Mouse (Mus musculus): ENCODE results near the gene Hmg20b. TPM values are rescaled to one million over a fixed set of nuclear protein-coding genes. Genes with fewer than 3 reads are reported as not detected.
A peak's percentile ranks its signal among the peaks of the same experiment; 100 is the strongest.

Gene Hmg20b
- polyA plus RNA-seq, 1 experiment from 2014 or later: 98.6 TPM

DNA sequence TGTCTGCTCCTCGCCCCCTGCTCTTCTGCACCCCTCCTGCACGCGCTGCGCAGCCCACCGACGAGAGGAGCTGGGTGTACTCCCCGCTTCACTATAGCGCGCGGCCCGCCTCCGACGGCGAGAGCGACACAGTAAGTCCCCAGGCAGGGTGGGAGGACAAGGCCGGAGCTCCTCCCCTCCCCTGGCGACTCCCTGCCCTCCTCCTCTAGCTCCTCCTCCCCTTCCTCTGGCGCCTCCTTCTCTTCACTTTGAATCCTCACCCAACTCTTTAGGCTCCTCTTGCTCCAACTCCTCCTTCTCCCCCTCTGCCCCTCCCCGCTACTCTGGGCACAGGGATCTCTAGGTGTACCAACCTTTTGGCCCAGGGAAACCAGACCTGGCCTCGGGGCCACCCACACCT is 33.0 kb downstream of the Hmg20b start:
- Histone ChIP-seq H3K4me2 (replicated peaks; ENCODE audit: low read depth, low read length) (peak overlapping the region; percentile 50), H3K9me3 (ENCODE audit: control insufficient read depth, low read depth, low read length) (no peaks in the 10 kb centered on the region), H3K4me3 (ENCODE audit: low read depth, low read length) (peak overlapping the region; percentile 11; the same call in 1 of the 2 replicates), H3K4me1 (ENCODE audit: control insufficient read depth, insufficient read depth, low read length) (peaks cover 29% of the 10 kb centered on the region), H3K27me3 (ENCODE audit: control insufficient read depth, insufficient read depth, low read length) (no peaks in the 10 kb centered on the region), H3K36me3 (ENCODE audit: control insufficient read depth, insufficient read depth, low read length) (peaks cover 48% of the 10 kb centered on the region), H3K27ac (ENCODE audit: low read length) (peak overlapping the region; percentile 33; the same call in 1 of the 2 replicates), H3K9ac (replicated peaks; ENCODE audit: low read depth, low read length) (peak overlapping the region; percentile 15; the same call in 1 of the 2 replicates)
- ATAC-seq (ENCODE audit: insufficient number of reproducible peaks, insufficient read depth, low FRiP score, low read depth): no peak
- WGBS: 19% methylated on average over 20 of the region's 20 CpGs

DNA sequence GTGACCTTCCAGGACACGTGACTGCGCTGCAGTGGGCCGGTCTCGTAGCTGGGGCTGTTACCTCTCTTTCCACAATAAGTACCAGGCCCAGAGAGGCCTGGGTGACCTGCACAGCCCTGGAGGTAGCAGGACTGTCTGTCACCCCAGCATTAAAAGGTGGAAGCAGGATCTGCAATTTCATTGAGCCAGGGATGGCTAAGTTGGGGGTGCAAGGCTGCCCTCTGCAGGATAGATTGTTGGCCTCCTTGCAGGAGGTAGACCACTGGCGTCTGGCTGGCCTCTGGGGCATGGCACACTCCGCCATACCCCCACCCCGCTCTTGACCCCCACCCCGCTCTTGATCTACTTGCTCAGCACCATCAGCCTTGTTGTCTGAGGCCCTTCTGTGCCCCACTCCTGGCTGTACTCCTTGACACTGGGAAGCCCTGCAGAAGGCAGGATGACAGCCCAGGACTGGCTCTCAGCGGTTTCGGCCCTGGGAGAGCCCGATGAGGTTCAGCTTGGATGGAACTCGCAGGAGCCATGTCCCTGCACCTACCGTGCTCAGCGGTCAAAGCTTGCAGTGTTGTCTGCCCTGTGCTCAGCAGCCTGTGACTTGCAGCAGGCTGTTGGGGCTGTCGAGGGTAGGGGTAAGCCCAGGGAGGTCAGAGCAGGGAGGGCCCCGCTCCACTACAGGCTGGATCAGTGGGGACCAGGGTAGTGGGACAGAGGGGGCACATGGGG is 33.8 kb downstream of the Hmg20b start:
- Histone ChIP-seq H3K27me3 (ENCODE audit: control insufficient read depth, insufficient read depth, low read length) (no peaks in the 10 kb centered on the region), H3K4me1 (ENCODE audit: control insufficient read depth, insufficient read depth, low read length) (peaks cover 24% of the 10 kb centered on the region), H3K36me3 (ENCODE audit: control insufficient read depth, insufficient read depth, low read length) (peaks cover 53% of the 10 kb centered on the region), H3K9ac (replicated peaks; ENCODE audit: low read depth, low read length) (peak overlapping the region; percentile 15; the same call in 1 of the 2 replicates), H3K27ac (ENCODE audit: low read length) (peak overlapping the region; percentile 33; the same call in 1 of the 2 replicates), H3K4me3 (ENCODE audit: low read depth, low read length) (peak overlapping the region; percentile 11; the same call in 1 of the 2 replicates), H3K9me3 (ENCODE audit: control insufficient read depth, low read depth, low read length) (no peaks in the 10 kb centered on the region), H3K4me2 (replicated peaks; ENCODE audit: low read depth, low read length) (peak overlapping the region; percentile 50)
- ATAC-seq (ENCODE audit: insufficient number of reproducible peaks, insufficient read depth, low FRiP score, low read depth): no peak
- WGBS: 43% methylated on average over 16 of the region's 16 CpGs

DNA sequence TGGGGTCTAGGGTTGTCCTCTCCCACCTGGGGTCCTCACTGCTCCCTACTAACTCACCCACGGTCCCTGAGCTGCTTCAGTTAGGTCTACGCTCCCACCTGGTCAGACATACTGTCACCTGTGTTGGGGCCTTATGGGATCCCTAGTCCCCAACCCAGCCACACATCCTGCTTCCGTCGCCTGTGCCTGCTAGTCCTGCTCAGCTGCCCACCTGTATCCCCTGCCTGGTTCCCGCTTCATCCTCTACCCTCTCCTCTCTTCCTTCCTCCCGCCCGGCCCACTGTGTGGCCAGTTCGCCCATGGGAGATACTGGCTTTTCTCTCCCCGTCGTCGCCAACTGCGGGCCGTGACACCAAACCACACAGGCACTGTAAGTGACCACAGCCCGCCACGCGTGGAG is 34.7 kb downstream of the Hmg20b start:
- 91% methylated on average over 16 of the region's 16 CpGs for WGBS
- ATAC-seq (ENCODE audit: insufficient number of reproducible peaks, insufficient read depth, low FRiP score, low read depth): no peak
- Histone ChIP-seq H3K9ac (replicated peaks; ENCODE audit: low read depth, low read length) (no peak overlapping the region), H3K36me3 (ENCODE audit: control insufficient read depth, insufficient read depth, low read length) (peaks cover 62% of the 10 kb centered on the region), H3K4me2 (replicated peaks; ENCODE audit: low read depth, low read length) (no peak overlapping the region), H3K9me3 (ENCODE audit: control insufficient read depth, low read depth, low read length) (no peaks in the 10 kb centered on the region), H3K27ac (ENCODE audit: low read length) (no peak overlapping the region), H3K4me3 (ENCODE audit: low read depth, low read length) (no peak overlapping the region), H3K4me1 (ENCODE audit: control insufficient read depth, insufficient read depth, low read length) (peaks cover 24% of the 10 kb centered on the region), H3K27me3 (ENCODE audit: control insufficient read depth, insufficient read depth, low read length) (no peaks in the 10 kb centered on the region)

DNA sequence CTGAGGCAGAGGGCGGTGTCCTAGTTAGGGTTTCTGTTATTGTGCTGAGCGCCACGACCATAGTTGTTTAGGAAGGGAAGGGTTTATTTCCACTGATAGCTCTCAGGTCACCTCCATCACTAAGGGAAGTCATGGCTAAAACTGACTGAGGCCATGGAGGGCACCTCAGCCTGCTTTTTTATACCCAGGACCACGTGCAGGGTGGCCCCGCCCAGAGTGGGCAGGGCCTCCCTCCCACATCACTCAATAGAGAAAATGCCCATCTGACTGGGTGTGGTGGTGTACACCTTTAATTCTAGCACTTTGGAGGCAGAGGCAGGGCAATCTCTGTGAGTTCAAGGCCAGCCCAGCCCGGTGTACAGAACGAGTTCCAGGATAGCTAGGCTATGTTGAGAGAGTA is 36.1 kb downstream of the Hmg20b start:
- Histone ChIP-seq H3K36me3 (ENCODE audit: control insufficient read depth, insufficient read depth, low read length) (peaks cover 70% of the 10 kb centered on the region), H3K27ac (ENCODE audit: low read length) (no peak overlapping the region), H3K9ac (replicated peaks; ENCODE audit: low read depth, low read length) (no peak overlapping the region), H3K4me1 (ENCODE audit: control insufficient read depth, insufficient read depth, low read length) (peaks cover 20% of the 10 kb centered on the region), H3K27me3 (ENCODE audit: control insufficient read depth, insufficient read depth, low read length) (no peaks in the 10 kb centered on the region), H3K9me3 (ENCODE audit: control insufficient read depth, low read depth, low read length) (no peaks in the 10 kb centered on the region), H3K4me2 (replicated peaks; ENCODE audit: low read depth, low read length) (no peak overlapping the region), H3K4me3 (ENCODE audit: low read depth, low read length) (no peak overlapping the region)
- no peak for ATAC-seq (ENCODE audit: insufficient number of reproducible peaks, insufficient read depth, low FRiP score, low read depth)
- 79% methylated on average over 7 of the region's 7 CpGs for WGBS

DNA sequence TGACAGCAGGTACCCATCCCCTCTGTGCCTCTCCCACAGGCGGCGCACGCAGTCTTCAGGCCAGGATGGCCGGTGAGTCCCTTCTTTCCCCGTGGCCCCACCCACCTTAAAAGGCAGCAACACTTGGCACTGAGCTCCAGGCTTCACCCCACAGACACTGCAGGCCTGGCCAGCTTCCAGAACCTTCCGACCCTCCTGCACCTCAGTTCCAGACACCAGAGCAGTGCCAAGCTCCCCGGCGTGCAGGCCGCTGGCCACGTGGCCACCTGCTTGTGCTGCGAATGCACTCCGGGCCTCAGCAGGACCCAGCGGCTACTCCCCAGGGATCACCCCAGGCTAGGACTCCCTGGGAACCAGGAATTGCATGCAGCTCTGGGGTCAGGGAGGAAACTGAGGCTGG is 36.7 kb downstream of the Hmg20b start:
- 95% methylated on average over 13 of the region's 13 CpGs for WGBS
- Histone ChIP-seq H3K36me3 (ENCODE audit: control insufficient read depth, insufficient read depth, low read length) (peaks cover 72% of the 10 kb centered on the region), H3K4me1 (ENCODE audit: control insufficient read depth, insufficient read depth, low read length) (peaks cover 14% of the 10 kb centered on the region; the same call in 1 of the 2 replicates), H3K4me3 (ENCODE audit: low read depth, low read length) (no peak overlapping the region), H3K27ac (ENCODE audit: low read length) (no peak overlapping the region), H3K9ac (replicated peaks; ENCODE audit: low read depth, low read length) (no peak overlapping the region), H3K4me2 (replicated peaks; ENCODE audit: low read depth, low read length) (no peak overlapping the region), H3K27me3 (ENCODE audit: control insufficient read depth, insufficient read depth, low read length) (no peaks in the 10 kb centered on the region), H3K9me3 (ENCODE audit: control insufficient read depth, low read depth, low read length) (no peaks in the 10 kb centered on the region)
- no peak for ATAC-seq (ENCODE audit: insufficient number of reproducible peaks, insufficient read depth, low FRiP score, low read depth)

DNA sequence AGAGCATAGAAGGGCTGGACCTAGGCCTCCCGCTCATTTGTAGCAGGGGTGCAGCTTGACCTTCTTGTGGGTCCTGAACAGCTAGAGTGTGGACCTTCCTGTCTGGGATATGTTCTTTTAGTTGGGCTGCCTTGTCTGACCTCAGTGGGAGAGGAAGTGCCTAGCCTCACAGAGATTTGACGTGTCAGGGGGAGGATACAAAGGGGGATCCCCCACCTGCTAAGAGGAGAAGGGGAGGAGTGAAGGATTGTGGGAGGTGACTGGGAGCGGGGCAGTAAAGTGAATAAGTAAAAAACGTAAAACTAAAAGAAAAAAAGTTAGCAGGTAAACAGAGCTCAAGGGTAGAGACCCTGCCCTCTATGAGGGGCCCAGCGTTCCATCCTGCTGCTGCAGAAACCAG is 40.7 kb downstream of the Hmg20b start:
- Histone ChIP-seq H3K4me3 (ENCODE audit: low read depth, low read length) (no peak overlapping the region), H3K36me3 (ENCODE audit: control insufficient read depth, insufficient read depth, low read length) (peaks cover 74% of the 10 kb centered on the region), H3K27me3 (ENCODE audit: control insufficient read depth, insufficient read depth, low read length) (no peaks in the 10 kb centered on the region), H3K27ac (ENCODE audit: low read length) (no peak overlapping the region), H3K4me1 (ENCODE audit: control insufficient read depth, insufficient read depth, low read length) (no peaks in the 10 kb centered on the region), H3K9ac (replicated peaks; ENCODE audit: low read depth, low read length) (no peak overlapping the region), H3K4me2 (replicated peaks; ENCODE audit: low read depth, low read length) (no peak overlapping the region), H3K9me3 (ENCODE audit: control insufficient read depth, low read depth, low read length) (no peaks in the 10 kb centered on the region)
- ATAC-seq (ENCODE audit: insufficient number of reproducible peaks, insufficient read depth, low FRiP score, low read depth): no peak
- 80% methylated on average over 5 of the region's 5 CpGs for WGBS

DNA sequence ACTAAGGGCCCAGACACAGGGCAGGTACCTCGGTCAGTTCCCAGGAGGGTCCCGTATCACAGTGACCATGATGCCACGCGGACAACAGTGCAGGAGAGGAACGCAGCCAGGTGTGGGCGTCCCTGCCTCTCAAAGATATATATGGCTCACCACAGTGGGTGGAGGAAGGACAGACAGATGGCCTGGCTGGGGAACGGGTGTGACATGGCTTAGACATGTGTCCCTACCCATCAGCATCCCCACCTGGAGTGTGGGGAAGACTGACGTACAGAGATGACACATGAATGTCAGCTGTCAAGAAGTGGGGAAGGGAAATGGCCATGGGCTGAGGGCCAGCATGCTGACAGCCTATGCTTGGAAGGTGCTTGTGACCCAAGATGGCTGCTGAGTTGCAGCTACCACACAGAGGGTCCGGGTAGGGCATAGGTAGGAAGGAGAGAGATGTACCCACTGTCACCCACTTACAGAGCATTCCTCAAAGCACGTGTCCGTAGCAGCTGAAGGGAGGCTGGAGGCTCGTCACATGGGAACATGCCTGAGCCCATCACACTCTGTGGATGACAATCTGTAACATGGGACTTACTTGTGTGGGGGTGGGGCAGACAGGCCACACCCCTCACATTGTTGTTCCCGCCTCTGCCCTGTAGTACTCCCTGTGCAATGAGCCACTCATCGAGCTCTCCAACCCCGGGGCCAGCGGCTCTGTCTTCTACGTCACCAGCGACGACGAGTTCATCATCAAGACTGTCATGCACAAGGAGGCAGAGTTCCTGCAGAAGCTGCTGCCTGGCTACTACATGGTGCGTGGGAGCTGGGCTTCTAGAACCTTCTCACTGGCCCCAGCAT is 43.2 kb downstream of the Hmg20b start:
- 94% methylated on average over 21 of the region's 21 CpGs for WGBS

DNA sequence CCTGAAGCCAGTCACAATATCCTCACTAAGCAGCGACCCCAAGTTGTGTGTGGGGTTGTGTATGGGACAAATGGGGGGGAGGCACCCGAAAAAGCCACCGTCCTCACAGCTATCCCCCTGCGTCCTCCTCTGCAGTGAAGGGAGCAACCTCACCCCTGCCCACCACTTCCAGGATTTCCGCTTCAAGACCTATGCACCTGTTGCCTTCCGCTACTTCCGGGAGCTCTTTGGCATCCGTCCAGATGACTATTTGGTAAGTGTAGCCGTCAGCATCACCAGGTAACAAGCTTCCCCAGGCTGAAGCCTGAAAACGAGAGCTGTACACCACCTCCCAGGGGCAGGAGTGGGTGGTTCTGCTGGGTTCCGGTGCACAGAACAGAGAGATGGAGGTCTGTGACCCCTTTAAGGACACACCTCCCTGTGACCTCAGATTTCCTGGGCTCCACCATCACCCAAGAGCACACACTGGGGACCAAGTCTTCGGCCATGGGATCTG is 44.1 kb downstream of the Hmg20b start:
- WGBS: 92% methylated on average over 12 of the region's 12 CpGs
- Histone ChIP-seq H3K27me3 (ENCODE audit: control insufficient read depth, insufficient read depth, low read length) (no peaks in the 10 kb centered on the region), H3K4me2 (replicated peaks; ENCODE audit: low read depth, low read length) (no peak overlapping the region), H3K9ac (replicated peaks; ENCODE audit: low read depth, low read length) (no peak overlapping the region), H3K27ac (ENCODE audit: low read length) (no peak overlapping the region), H3K9me3 (ENCODE audit: control insufficient read depth, low read depth, low read length) (no peaks in the 10 kb centered on the region), H3K36me3 (ENCODE audit: control insufficient read depth, insufficient read depth, low read length) (peaks cover 46% of the 10 kb centered on the region), H3K4me1 (ENCODE audit: control insufficient read depth, insufficient read depth, low read length) (0 out of 2 replicates have a peak, but pooled peaks cover 10% of the 10 kb centered on the region), H3K4me3 (ENCODE audit: low read depth, low read length) (no peak overlapping the region)
- ATAC-seq (ENCODE audit: insufficient number of reproducible peaks, insufficient read depth, low FRiP score, low read depth): no peak

More for the DNA sequence above, 43.2 kb downstream of the Hmg20b start:
- no peak overlapping the region for H3K9ac ChIP-seq (replicated peaks; ENCODE audit: low read depth, low read length)
- 0 out of 2 replicates have a peak, but pooled peaks cover 10% of the 10 kb centered on the region for H3K4me1 ChIP-seq (ENCODE audit: control insufficient read depth, insufficient read depth, low read length)
- H3K27me3 ChIP-seq (ENCODE audit: control insufficient read depth, insufficient read depth, low read length): no peaks in the 10 kb centered on the region
- no peak overlapping the region for H3K27ac ChIP-seq (ENCODE audit: low read length)
- peaks cover 54% of the 10 kb centered on the region for H3K36me3 ChIP-seq (ENCODE audit: control insufficient read depth, insufficient read depth, low read length)
- no peak for ATAC-seq (ENCODE audit: insufficient number of reproducible peaks, insufficient read depth, low FRiP score, low read depth)
- no peak overlapping the region for H3K4me3 ChIP-seq (ENCODE audit: low read depth, low read length)
- no peak overlapping the region for H3K4me2 ChIP-seq (replicated peaks; ENCODE audit: low read depth, low read length)
- H3K9me3 ChIP-seq (ENCODE audit: control insufficient read depth, low read depth, low read length): no peaks in the 10 kb centered on the region

Measured in stomach, embryonic 14.5 days (tissue).